Mouse (Mus musculus) right cerebral cortex, adult 2 months (tissue): ENCODE measurements at regions not wholly inside any gene's neighbourhood (a gene's known extent, or its start where the extent isn't known, plus 50 kb on each side); places are given as distances from the start of the nearest gene placed in this dataset.

ENCODE experiments used
- DNase-seq, 2 experiments: peaks; one replicate each; pipeline ENCODE4 v3.0.0; 2021 to 2022; ENCODE audit warnings: low spot score in 2 of 2

GRCm38 (mm10) chr1:35960844-35961243, 107.4 kb upstream of the Hs6st1 start:
- no peak for DNase-seq

- DNase-seq = no peak
These were observed 106.3 kb upstream of the Hs6st1 start for GRCm38 (mm10) chr1:35961923-35962322.

- DNase-seq = no peak
These were observed 99.7 kb upstream of the Hs6st1 start for GRCm38 (mm10) chr1:35968489-35968888.

- DNase-seq = no peak
These were observed 96.6 kb upstream of the Hs6st1 start for GRCm38 (mm10) chr1:35971435-35972189.

- no peak for DNase-seq
These were observed 96.0 kb upstream of the Hs6st1 start for GRCm38 (mm10) chr1:35972190-35972584.

GRCm38 (mm10) chr1:35973386-35973785, 94.8 kb upstream of the Hs6st1 start:
- DNase-seq = peak in 1 of 2 experiments; percentile 30

- no peak for DNase-seq
These were observed 92.5 kb upstream of the Hs6st1 start for GRCm38 (mm10) chr1:35975611-35976208.

GRCm38 (mm10) chr1:35976528-35976927, 91.7 kb upstream of the Hs6st1 start:
- no peak for DNase-seq

- no peak for DNase-seq
These were observed 90.1 kb upstream of the Hs6st1 start for GRCm38 (mm10) chr1:35978116-35978515.

- DNase-seq = no peak
These were observed 89.4 kb upstream of the Hs6st1 start for GRCm38 (mm10) chr1:35978766-35979165.

- DNase-seq = no peak
These were observed 87.0 kb upstream of the Hs6st1 start for GRCm38 (mm10) chr1:35981226-35981625.

- no peak for DNase-seq
These were observed 84.8 kb upstream of the Hs6st1 start for GRCm38 (mm10) chr1:35983361-35983760.

- DNase-seq = no peak
These were observed 82.9 kb upstream of the Hs6st1 start for GRCm38 (mm10) chr1:35985318-35985717.

GRCm38 (mm10) chr1:35986666-35987065, 81.5 kb upstream of the Hs6st1 start:
- DNase-seq = no peak

GRCm38 (mm10) chr1:35992227-35992909, 75.8 kb upstream of the Hs6st1 start:
- no peak for DNase-seq

GRCm38 (mm10) chr1:35992937-35993336, 75.3 kb upstream of the Hs6st1 start:
- no peak for DNase-seq

- DNase-seq = peak; percentile 66
These were observed 72.5 kb upstream of the Hs6st1 start for GRCm38 (mm10) chr1:35995691-35996090.

- no peak for DNase-seq
These were observed 66.9 kb upstream of the Hs6st1 start for GRCm38 (mm10) chr1:36001319-36001718.

GRCm38 (mm10) chr1:36001821-36002220, 66.4 kb upstream of the Hs6st1 start:
- no peak for DNase-seq

- no peak for DNase-seq
These were observed 64.6 kb upstream of the Hs6st1 start for GRCm38 (mm10) chr1:36003592-36003991.

GRCm38 (mm10) chr1:36008598-36008997, 59.6 kb upstream of the Hs6st1 start:
- DNase-seq = no peak

GRCm38 (mm10) chr1:36009010-36009619, 59.1 kb upstream of the Hs6st1 start:
- peak; percentile 80 to 81 for DNase-seq
